Mouse (Mus musculus) thymus, postnatal 25 days (tissue): ENCODE measurements at regions not wholly inside any gene's neighbourhood (a gene's known extent, or its start where the extent isn't known, plus 50 kb on each side); places are given as distances from the start of the nearest gene placed in this dataset.

Experiments
- DNase-seq: peaks from one replicate; pipeline ENCODE4 v3.0.0; 2022

DNA sequence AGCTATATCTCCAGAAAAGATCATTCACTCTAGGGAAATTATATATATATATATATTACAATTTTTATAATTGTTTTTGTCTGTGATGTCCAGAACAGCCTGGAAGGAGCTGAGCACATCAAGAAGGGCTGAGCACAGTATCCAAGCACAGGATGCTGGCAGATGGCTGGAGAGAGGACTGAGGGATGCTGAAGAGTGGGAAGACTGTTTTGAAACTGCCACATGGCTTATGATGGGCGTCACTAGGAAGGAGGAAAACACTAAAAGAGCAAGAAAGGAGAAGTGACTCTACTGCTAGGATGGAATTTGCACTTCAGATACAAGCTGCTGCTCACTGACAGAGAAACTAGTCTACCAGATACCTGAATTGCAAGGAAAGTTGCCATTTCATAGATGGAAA, 50.4 kb upstream of the Atg10 start:
- no peak for DNase-seq

GRCm38 (mm10) chr13:91274615-91275014, 50.8 kb upstream of the Atg10 start:
- DNase-seq = no peak

DNA sequence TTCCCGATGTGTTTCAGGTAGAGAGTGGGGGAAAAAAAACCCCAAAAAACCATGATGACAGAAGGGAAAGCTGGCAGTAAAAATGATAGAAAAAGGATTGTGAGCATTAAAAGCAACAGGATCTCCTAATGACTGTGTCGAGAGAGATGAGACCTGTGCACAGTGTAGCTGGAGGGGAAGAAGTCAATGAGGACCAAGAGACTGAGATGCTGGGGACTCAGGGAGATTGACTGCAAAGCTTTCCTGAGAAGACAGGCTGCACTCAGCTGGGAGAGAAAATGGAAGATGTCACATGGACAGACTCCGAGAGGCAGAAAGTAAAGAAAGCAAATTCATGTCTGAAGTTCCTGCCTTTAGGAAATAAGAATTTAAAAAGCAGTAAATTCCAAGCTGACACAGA, 55.7 kb upstream of the Atg10 start:
- no peak for DNase-seq

- no peak for DNase-seq
Observed at GRCm38 (mm10) chr13:91295552-91296170, 71.9 kb upstream of the Atg10 start.

GRCm38 (mm10) chr13:91296521-91297160, 72.9 kb upstream of the Atg10 start:
- no peak for DNase-seq

DNA sequence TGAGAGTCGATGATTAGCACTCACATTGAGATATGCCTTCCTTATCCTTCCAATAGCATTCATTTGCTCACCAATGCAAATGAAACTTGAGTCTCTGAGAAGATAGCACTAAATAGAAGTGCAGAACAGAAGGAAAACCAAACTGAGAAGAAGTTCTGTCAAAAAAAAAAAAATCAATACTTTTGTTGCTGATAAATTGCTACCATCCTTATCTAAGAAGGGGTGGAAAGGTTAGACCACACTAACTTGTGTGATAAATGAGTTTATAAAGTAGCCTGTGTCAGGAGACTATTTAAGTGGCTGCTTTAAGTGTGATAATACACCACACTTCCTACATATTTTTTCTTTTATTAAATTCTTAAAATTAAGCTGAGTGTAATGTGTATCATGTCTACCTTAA, 78.1 kb upstream of the Atg10 start:
- DNase-seq = no peak

- no peak for DNase-seq
Observed at GRCm38 (mm10) chr13:91305697-91306405, 82.1 kb upstream of the Atg10 start.

DNA sequence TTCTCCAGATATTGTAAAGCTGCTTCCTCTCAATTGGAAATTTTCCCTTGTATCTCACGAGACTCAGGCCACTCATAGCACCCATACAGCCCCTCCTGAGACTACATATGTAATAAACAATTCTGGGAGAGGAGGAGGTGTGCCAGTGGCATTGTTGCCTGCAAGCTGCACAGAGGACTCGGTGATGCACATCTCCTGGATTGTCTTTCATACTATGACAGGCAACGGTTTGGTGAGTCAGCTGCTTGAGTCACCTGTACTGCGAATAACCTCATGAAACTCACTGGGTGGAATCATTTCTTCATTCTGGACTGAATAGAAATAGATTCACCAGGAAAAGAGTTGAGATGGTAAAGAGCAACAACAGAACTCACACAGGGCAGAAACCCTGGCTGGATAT, 82.8 kb upstream of the Atg10 start:
- no peak for DNase-seq

- DNase-seq = no peak
Observed at GRCm38 (mm10) chr13:91312905-91313571, 89.3 kb upstream of the Atg10 start.

DNA sequence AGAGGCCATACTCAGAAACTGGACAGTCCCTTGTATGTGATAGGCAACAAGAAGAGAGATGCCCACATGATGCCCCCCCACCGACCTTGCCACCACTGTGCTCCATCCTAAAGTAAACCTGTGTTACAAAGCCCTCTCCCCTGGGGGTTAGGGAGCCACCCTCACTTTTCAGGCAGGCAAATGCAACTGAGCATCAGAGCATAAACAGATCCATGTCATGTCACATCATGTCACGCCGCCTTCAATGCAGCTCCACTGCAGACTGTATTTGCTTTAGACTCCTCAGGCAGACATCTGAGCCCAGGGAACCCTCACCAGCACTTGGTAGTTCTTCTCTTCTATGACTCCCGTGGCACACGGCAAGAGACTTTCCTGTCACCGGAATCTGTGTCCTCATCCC, 98.6 kb upstream of the Atg10 start:
- DNase-seq = no peak

DNA sequence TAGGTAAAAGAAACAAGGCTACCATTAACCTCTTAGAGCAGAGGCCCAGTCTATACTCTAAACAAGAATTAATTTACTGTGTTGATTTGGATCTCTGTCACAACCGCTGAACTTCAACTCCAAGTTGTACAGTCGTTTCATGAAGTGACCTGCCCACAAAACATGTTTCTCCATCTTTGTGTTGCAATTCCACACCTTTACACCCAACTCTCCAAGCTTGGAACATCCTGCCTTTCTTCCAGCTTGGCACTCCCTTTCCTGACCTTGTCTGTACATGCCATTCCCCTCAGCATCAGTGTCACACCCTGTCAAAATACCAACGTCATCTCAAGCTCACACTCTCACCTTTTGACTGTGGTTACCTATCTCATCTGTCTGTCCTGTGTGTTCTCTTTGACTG, 103.1 kb upstream of the Atg10 start:
- DNase-seq = no peak

GRCm38 (mm10) chr13:91334283-91334682, 110.5 kb upstream of the Atg10 start:
- no peak for DNase-seq

DNA sequence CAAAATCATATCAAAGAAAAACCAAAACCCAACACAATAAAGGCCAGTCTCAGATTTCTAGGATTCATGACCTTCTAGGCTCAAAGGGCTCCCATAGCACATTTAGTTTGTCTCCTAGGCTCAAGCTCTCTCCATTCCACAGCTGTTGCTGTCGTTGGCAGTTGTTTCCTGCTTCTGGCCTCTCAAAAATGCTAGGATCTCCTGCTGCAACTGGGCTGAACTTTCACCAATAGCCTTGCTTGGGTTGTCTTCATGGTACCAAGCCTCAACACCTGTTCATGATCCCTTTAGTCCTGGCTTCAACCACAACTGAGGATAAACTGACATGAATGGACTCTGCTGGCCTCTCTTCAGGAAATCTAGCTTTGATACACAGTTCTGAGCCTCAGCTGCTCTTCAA, 115.9 kb upstream of the Ssbp2 start:
- no peak for DNase-seq

GRCm38 (mm10) chr13:91348489-91349083, 111.5 kb upstream of the Ssbp2 start:
- DNase-seq = no peak

DNA sequence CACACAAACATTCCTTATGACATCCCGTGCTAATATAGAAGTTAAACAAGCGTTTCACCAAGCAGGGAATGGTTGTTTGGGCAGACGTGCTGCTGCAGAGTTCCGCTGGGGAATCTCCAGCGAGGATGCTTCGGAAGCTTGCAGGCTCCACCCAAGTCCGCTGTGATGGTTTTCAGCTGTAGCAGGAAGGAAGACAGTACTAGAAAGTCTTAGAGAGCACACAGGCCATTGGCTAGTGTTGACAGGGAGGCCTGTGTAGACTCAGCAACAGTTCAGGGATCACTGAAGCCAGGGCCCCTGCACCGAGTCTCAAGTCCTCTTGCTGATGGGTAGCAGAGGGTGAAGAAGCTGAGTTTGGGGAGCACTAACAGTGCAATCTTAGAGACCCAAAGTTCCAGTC, 107.8 kb upstream of the Ssbp2 start:
- DNase-seq = no peak

- DNase-seq = no peak
Observed at GRCm38 (mm10) chr13:91356516-91356915, 103.6 kb upstream of the Ssbp2 start.

- DNase-seq = no peak
Observed at GRCm38 (mm10) chr13:91360121-91360520, 100.0 kb upstream of the Ssbp2 start.

DNA sequence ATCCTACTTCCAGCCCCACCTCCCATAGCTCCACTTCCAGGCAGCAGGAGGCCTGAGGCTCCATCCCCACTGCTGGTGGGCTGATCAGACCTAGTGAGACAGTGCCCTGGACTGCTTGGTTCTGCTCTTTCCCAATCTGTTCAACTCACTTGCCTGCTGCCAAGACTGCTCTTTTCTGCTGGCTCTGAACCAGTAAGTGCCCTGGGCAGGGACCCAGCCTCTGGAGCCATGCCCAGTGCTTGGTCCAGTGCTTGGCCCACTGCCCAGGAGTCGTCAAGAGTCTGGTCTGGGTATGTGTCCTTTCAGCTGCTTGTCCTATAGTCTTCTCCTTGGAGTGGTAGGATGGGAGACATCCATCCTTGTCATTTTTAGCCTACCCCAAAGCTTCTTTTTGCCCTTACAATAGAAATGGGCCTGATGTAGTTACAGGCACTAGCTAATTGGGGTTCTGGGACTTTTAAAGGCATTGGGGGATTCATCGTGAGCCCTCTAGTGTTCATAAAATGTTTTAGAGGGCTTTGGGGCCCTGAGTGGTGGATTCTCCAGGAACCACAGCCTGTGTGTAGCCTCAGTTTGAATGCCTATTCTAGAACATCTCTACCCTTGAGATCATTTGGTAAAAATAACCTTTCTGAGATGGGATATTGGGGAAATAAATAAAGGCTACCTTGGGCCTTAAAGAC, 94.7 kb upstream of the Ssbp2 start:
- no peak for DNase-seq

DNA sequence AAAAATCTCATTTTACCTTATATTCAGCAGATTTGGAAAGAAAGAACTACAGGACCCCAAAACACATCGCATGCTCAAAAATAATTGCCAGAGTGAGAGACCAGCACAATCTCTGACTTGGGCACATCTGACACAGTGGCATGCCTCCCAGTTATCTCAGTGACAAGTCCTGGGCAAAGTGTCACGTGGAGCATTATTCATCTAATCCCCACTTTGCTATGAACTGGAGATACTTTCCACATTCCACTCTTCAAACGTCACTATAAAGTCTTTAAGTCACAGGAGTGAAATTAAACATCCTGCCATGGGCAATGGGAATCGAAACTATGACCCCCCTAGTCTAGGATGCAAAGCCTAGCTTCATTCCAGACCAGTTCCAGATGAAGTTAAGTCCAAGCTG, 93.5 kb upstream of the Ssbp2 start:
- DNase-seq = no peak

DNA sequence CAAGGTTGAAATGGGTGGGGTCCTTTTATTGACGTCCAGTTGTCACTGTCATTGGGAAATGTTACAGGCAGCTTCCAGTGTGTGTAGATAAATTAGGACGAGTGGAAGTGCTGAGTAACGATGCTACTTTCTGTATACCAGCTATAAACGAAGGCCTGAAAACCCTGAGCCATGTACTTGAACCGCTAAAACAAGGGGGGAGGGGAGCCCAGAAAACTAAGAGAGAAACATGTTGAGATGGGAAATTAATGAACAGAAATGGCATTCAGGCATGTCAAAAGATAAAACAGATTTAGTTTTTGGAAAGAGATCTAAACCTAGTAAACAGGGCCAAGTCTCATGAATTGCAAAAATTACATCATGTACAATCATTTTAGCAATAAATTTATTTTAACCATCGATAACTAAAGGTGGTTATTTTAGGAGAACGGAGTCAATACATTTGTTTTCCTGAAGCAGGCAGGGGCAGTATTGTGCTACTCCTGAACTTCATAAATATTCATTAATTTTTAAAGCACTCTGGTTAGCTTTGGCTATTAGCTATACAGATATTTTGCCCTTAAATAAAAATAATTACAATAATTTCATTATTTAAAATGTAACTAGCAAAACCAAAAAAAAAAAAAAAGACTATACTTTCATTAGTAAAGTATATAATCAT, 92.1 kb upstream of the Ssbp2 start:
- no peak for DNase-seq

DNA sequence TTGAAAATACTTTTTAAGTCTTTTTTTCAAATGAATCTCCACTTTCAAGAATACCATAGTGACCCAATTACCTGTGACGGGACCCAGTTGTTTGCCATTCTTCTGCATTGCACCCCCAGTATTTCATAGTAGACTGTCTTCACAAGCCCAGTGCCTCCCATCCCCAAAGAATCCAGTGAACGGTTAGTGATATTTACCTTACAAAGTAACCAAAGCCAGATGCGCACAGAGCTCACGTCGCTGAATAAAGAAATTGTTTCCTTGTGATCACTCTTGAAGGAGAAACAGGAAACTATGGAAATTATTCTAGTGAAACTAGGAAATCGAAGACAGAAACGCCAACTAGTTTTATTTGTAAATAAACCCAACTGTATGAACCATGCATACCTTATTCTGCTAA, 91.4 kb upstream of the Ssbp2 start:
- DNase-seq = no peak

DNA sequence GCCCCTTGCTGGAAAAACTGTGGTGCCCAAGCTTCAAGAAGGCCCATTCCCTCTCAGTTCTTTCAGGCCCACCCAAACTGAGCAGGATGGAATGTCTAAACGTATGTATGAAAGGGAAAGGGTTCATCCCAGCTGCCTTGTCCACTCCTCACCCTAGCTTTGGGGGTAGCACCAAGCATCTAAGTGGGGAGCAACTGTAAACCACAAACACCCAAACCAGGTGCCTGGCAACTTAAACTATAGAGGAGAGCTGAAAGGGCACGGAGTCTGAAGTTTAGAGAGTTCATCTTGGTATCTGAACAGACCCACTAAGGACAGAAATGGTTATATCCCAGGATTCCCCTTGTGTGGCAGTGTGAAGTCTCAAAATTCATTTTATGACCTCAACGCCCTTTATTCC, 90.1 kb upstream of the Ssbp2 start:
- peak; percentile 50 for DNase-seq
